Mouse (Mus musculus) MEL (cell line): ENCODE measurements around the gene Kidins220. TPM values are rescaled to one million over a fixed set of nuclear protein-coding genes. Genes with fewer than 3 reads are reported as not detected.
A peak's percentile ranks its signal among the peaks of the same experiment; 100 is the strongest.

ENCODE experiments used
- DNase-seq: peaks from one replicate; pipeline ENCODE4 v3.0.0; 2011; ENCODE audit warnings: low read depth, low spot score
- H3K27ac ChIP-seq: 2 replicates; pipeline ENCODE4 v1.5.1; 2012; ENCODE audit warnings: low read depth, mild to moderate bottlenecking, control low read depth, low read length, moderate library complexity; ENCODE audit not compliant: control insufficient read depth
- H3K27me3 ChIP-seq, 2 experiments: fragments of 150-350 bp in 1 of 2; sonication (generic) in 1 of 2; 2 replicates each; pipeline ENCODE4 v1.6.1; 2012; ENCODE audit warnings: low read length in 2 of 2, mild to moderate bottlenecking in 2 of 2, improper control_type of control experiment in 1 of 2, moderate library complexity in 1 of 2; ENCODE audit not compliant: insufficient read depth in 2 of 2, control insufficient read depth in 1 of 2
- H3K36me3 ChIP-seq, 2 experiments: 2 replicates each; pipeline ENCODE4 v1.6.1; 2012 to 2014; ENCODE audit warnings: low read length in 2 of 2, improper control_type of control experiment in 1 of 2, inconsistent platforms in 1 of 2, mild to moderate bottlenecking in 1 of 2; ENCODE audit not compliant: insufficient read depth in 2 of 2, control insufficient read depth in 1 of 2
- H3K4me1 ChIP-seq, 2 experiments: fragments of 150-350 bp in 1 of 2; sonication (generic) in 1 of 2; 2 replicates each; pipeline ENCODE4 v1.6.1; 2012; ENCODE audit warnings: low read length in 2 of 2, improper control_type of control experiment in 1 of 2, mild to moderate bottlenecking in 1 of 2; ENCODE audit not compliant: insufficient read depth in 2 of 2, control insufficient read depth in 1 of 2
- H3K4me3 ChIP-seq, 2 experiments: fragments of 150-350 bp in 1 of 2; sonication (generic) in 1 of 2; 2 replicates each; pipeline ENCODE4 v1.5.1; 2012; ENCODE audit warnings: low read depth in 2 of 2, low read length in 2 of 2, mild to moderate bottlenecking in 2 of 2, moderate library complexity in 2 of 2, control low read depth in 1 of 2, improper control_type of control experiment in 1 of 2; ENCODE audit not compliant: control insufficient read depth in 1 of 2, insufficient read depth in 1 of 2
- H3K79me2 ChIP-seq: 2 replicates; pipeline ENCODE4 v1.6.1; 2012; ENCODE audit warnings: mild to moderate bottlenecking, low read length, moderate library complexity; ENCODE audit not compliant: control insufficient read depth, poor library complexity, insufficient read depth
- H3K9ac ChIP-seq: 2 replicates; pipeline ENCODE4 v1.6.1; 2012; ENCODE audit warnings: low read depth, mild to moderate bottlenecking, control low read depth, low read length, moderate library complexity; ENCODE audit not compliant: control insufficient read depth, poor library complexity, severe bottlenecking
- H3K9me3 ChIP-seq: fragments of 150-350 bp; sonication (generic); replicated peaks from 2 replicates; pipeline ENCODE4 v1.6.1; 2012; ENCODE audit warnings: mild to moderate bottlenecking, low read length, improper control_type of control experiment, moderate library complexity; ENCODE audit not compliant: insufficient read depth
- BHLHE40 ChIP-seq: IDR thresholded peaks from 2 replicates; pipeline ENCODE4 v1.6.1; 2012; ENCODE audit warnings: low read depth, mild to moderate bottlenecking, inconsistent platforms, low read length, improper control_type of control experiment, borderline replicate concordance
- CHD1 ChIP-seq: IDR thresholded peaks from 2 replicates; pipeline ENCODE4 v1.6.1; 2012; ENCODE audit warnings: low read depth, mild to moderate bottlenecking, inconsistent platforms, low read length, improper control_type of control experiment
- CHD2 ChIP-seq: IDR thresholded peaks from 2 replicates; pipeline ENCODE4 v1.6.1; 2011; ENCODE audit warnings: low read length, improper control_type of control experiment
- CTCF ChIP-seq, 3 experiments: IDR thresholded peaks in 2 of 3; conservative IDR thresholded peaks in 1 of 3; 2 replicates each; pipeline ENCODE4 v1.5.1; 2011 to 2012; ENCODE audit warnings: low read length in 3 of 3, low read depth in 2 of 3, mild to moderate bottlenecking in 2 of 3, improper control_type of control experiment in 1 of 3, inconsistent platforms in 1 of 3, mixed read lengths in 1 of 3, moderate library complexity in 1 of 3; ENCODE audit not compliant: control insufficient read depth in 1 of 3, insufficient read depth in 1 of 3, poor library complexity in 1 of 3, severe bottlenecking in 1 of 3
- ELF1 ChIP-seq: IDR thresholded peaks from 2 replicates; pipeline ENCODE4 v1.6.1; 2014; ENCODE audit warnings: low read depth, mild to moderate bottlenecking, inconsistent platforms, low read length, improper control_type of control experiment, moderate library complexity
- EP300 ChIP-seq, 2 experiments: IDR thresholded peaks; 2 replicates each; pipeline ENCODE4 v1.6.1; 2011; ENCODE audit warnings: improper control_type of control experiment in 2 of 2, low read length in 2 of 2, low read depth in 1 of 2, mild to moderate bottlenecking in 1 of 2
- ETS1 ChIP-seq: IDR thresholded peaks from 2 replicates; pipeline ENCODE4 v1.6.1; 2012; ENCODE audit warnings: low read depth, mild to moderate bottlenecking, inconsistent platforms, low read length, improper control_type of control experiment, moderate library complexity
- GABPA ChIP-seq: IDR thresholded peaks from 2 replicates; pipeline ENCODE4 v1.6.1; 2012; ENCODE audit warnings: low read depth, mild to moderate bottlenecking, inconsistent platforms, low read length, improper control_type of control experiment, moderate library complexity
- HCFC1 ChIP-seq: IDR thresholded peaks from 2 replicates; pipeline ENCODE4 v1.6.1; 2012; ENCODE audit warnings: low read depth, mild to moderate bottlenecking, inconsistent platforms, low read length, improper control_type of control experiment, moderate library complexity
- JUND ChIP-seq: IDR thresholded peaks from 2 replicates; pipeline ENCODE4 v1.6.1; 2011; ENCODE audit warnings: low read depth, mild to moderate bottlenecking, improper control_type of control experiment, low read length
- MAFK ChIP-seq: IDR thresholded peaks from 2 replicates; pipeline ENCODE4 v1.6.1; 2011; ENCODE audit warnings: low read depth, mild to moderate bottlenecking, low read length, improper control_type of control experiment, borderline replicate concordance
- MAZ ChIP-seq: IDR thresholded peaks from 2 replicates; pipeline ENCODE4 v1.6.1; 2012; ENCODE audit warnings: low read depth, mild to moderate bottlenecking, inconsistent platforms, low read length, improper control_type of control experiment
- MEF2A ChIP-seq: IDR thresholded peaks from 2 replicates; pipeline ENCODE4 v1.6.1; 2014; ENCODE audit warnings: low read depth, mild to moderate bottlenecking, inconsistent platforms, low read length, improper control_type of control experiment; ENCODE audit not compliant: poor library complexity, insufficient replicate concordance, severe bottlenecking; ENCODE audit errors: extremely low read depth
- MYB ChIP-seq: IDR thresholded peaks from 2 replicates; pipeline ENCODE4 v1.6.1; 2011; ENCODE audit warnings: mild to moderate bottlenecking, low read depth, low read length, improper control_type of control experiment
- MYC ChIP-seq: IDR thresholded peaks from 2 replicates; pipeline ENCODE4 v1.6.1; 2011; ENCODE audit warnings: low read depth, mild to moderate bottlenecking, low read length, improper control_type of control experiment, moderate library complexity
- NELFE ChIP-seq: IDR thresholded peaks from 2 replicates; pipeline ENCODE4 v1.6.1; 2011; ENCODE audit warnings: low read depth, low read length, improper control_type of control experiment
- NRF1 ChIP-seq: IDR thresholded peaks from 2 replicates; pipeline ENCODE4 v1.6.1; 2014; ENCODE audit warnings: low read depth, mild to moderate bottlenecking, inconsistent platforms, low read length, improper control_type of control experiment, moderate library complexity; ENCODE audit not compliant: poor library complexity, insufficient read depth, severe bottlenecking
- POLR2A ChIP-seq, 2 experiments: IDR thresholded peaks; 2 replicates each; pipeline ENCODE4 v1.6.1; 2011 to 2012; ENCODE audit warnings: low read length in 2 of 2, mild to moderate bottlenecking in 2 of 2, control low read depth in 1 of 2, improper control_type of control experiment in 1 of 2, low read depth in 1 of 2, moderate library complexity in 1 of 2; ENCODE audit not compliant: control insufficient read depth in 1 of 2, insufficient read depth in 1 of 2, poor library complexity in 1 of 2
- POLR2AphosphoS2 ChIP-seq: IDR thresholded peaks from 2 replicates; pipeline ENCODE4 v1.6.1; 2011; ENCODE audit warnings: low read length, improper control_type of control experiment
- POLR2AphosphoS5 ChIP-seq: IDR thresholded peaks from 2 replicates; pipeline ENCODE4 v1.6.1; 2012; ENCODE audit warnings: low read depth, borderline replicate concordance, mild to moderate bottlenecking, inconsistent platforms, low read length, moderate library complexity, mixed read lengths
- RAD21 ChIP-seq: IDR thresholded peaks from 2 replicates; pipeline ENCODE4 v1.6.1; 2011; ENCODE audit warnings: mild to moderate bottlenecking, low read depth, low read length, improper control_type of control experiment
- RCOR1 ChIP-seq: IDR thresholded peaks from 2 replicates; pipeline ENCODE4 v1.6.1; 2012; ENCODE audit warnings: low read depth, mild to moderate bottlenecking, inconsistent platforms, low read length, improper control_type of control experiment
- SMC3 ChIP-seq: IDR thresholded peaks from 2 replicates; pipeline ENCODE4 v1.6.1; 2011; ENCODE audit warnings: low read depth, low read length, improper control_type of control experiment
- TAL1 ChIP-seq: IDR thresholded peaks from 2 replicates; pipeline ENCODE4 v1.6.1; 2012; ENCODE audit warnings: mild to moderate bottlenecking, inconsistent platforms, low read length, moderate library complexity, mixed read lengths
- TCF12 ChIP-seq: IDR thresholded peaks from 2 replicates; pipeline ENCODE4 v1.6.1; 2014; ENCODE audit warnings: low read depth, mild to moderate bottlenecking, inconsistent platforms, low read length, improper control_type of control experiment, moderate library complexity
- UBTF ChIP-seq: IDR thresholded peaks from 2 replicates; pipeline ENCODE4 v1.6.1; 2012; ENCODE audit warnings: low read depth, mild to moderate bottlenecking, inconsistent platforms, low read length, improper control_type of control experiment, moderate library complexity, borderline replicate concordance; ENCODE audit not compliant: insufficient read depth
- USF1 ChIP-seq: IDR thresholded peaks from 2 replicates; pipeline ENCODE4 v1.6.1; 2014; ENCODE audit warnings: low read depth, mild to moderate bottlenecking, inconsistent platforms, low read length, improper control_type of control experiment, moderate library complexity
- ZC3H11A ChIP-seq: IDR thresholded peaks from 2 replicates; pipeline ENCODE4 v1.6.1; 2012; ENCODE audit warnings: low read depth, mild to moderate bottlenecking, inconsistent platforms, low read length, improper control_type of control experiment
- ZMIZ1 ChIP-seq: IDR thresholded peaks from 2 replicates; pipeline ENCODE4 v1.6.1; 2012; ENCODE audit warnings: low read depth, mild to moderate bottlenecking, inconsistent platforms, low read length, improper control_type of control experiment, moderate library complexity
- polyA plus RNA-seq, 2 experiments: library from polyadenylated mRNA; stranded (reverse) in 1 of 2; unstranded in 1 of 2; fragments of >175 nt in 1 of 2; fragments of >200 nt in 1 of 2; gene quantifications; 2 replicates each; pipeline versions ENCODE4 v1.2.1 to v1.2.4; 2012; ENCODE audit warnings: low replicate concordance in 2 of 2, low read depth in 1 of 2; ENCODE audit not compliant: insufficient read length in 2 of 2, insufficient read depth in 1 of 2, missing spikeins in 1 of 2
- total RNA-seq: library from RNA; depleted of rRNA; stranded (reverse); fragments of 300-350 nt; gene quantifications from 2 replicates; pipeline ENCODE4 v1.2.3, GENCODE M21; 2012

Gene Kidins220
- total and polyA plus RNA-seq, 3 experiments, result 26.2 to 124 (median 29.2) TPM

DNA sequence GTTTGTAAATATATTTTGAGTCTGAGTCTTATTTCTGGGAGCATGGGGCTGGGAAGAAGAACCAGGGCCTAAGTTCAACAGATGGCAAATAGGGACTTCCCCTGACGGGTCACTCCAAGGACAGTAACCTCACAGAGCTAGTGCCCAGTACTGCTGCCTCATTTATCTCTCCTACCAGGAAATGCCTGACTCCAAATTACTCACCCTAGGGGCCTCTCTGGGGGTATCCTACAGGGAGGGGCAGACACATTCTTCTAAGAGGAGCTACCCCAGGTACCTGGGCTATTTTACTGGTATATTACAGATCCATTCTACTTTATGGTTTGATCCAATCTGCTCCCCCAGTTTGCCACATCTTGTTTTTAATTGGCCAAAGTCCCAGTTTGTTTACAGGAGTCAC, 114.7 kb downstream of the Kidins220 start:
- Histone ChIP-seq H3K4me1 (no peaks in the 10 kb centered on the region), H3K27ac (no peak overlapping the region), H3K79me2 (peaks cover under 1% of the 10 kb centered on the region; the same call in 1 of the 2 replicates), H3K9ac (no peak overlapping the region), H3K9me3 (no peaks in the 10 kb centered on the region), H3K36me3 (no peaks in the 10 kb centered on the region), H3K4me3 (no peak overlapping the region), H3K27me3 (no peaks in the 10 kb centered on the region)
- no peak for DNase-seq
- TF ChIP-seq MAZ, result no peak
- no peak for TF ChIP-seq NELFE
- TF ChIP-seq POLR2A (IDR thresholded peaks at IDR 0.05; ENCODE audit: control insufficient read depth in 1 of 2, insufficient read depth in 1 of 2, low read depth in 1 of 2, low read length in 2 of 2, poor library complexity in 1 of 2), result no peak
- TF ChIP-seq EP300 (IDR thresholded peaks at IDR 0.05; ENCODE audit: low read depth in 1 of 2, low read length in 2 of 2), result no peak
- no peak for TF ChIP-seq MAFK
- no peak for TF ChIP-seq USF1
- TF ChIP-seq CTCF (IDR thresholded peaks at IDR 0.05 in 2 of 3, conservative IDR thresholded peaks at IDR 0.05 in 1 of 3; ENCODE audit: control insufficient read depth in 1 of 3, insufficient read depth in 1 of 3, low read depth in 2 of 3, low read length in 3 of 3, poor library complexity in 1 of 3, severe bottlenecking in 1 of 3), result no peak
- no peak for TF ChIP-seq TAL1
- no peak for TF ChIP-seq CHD1
- no peak for TF ChIP-seq GABPA
- no peak for TF ChIP-seq RAD21

DNA sequence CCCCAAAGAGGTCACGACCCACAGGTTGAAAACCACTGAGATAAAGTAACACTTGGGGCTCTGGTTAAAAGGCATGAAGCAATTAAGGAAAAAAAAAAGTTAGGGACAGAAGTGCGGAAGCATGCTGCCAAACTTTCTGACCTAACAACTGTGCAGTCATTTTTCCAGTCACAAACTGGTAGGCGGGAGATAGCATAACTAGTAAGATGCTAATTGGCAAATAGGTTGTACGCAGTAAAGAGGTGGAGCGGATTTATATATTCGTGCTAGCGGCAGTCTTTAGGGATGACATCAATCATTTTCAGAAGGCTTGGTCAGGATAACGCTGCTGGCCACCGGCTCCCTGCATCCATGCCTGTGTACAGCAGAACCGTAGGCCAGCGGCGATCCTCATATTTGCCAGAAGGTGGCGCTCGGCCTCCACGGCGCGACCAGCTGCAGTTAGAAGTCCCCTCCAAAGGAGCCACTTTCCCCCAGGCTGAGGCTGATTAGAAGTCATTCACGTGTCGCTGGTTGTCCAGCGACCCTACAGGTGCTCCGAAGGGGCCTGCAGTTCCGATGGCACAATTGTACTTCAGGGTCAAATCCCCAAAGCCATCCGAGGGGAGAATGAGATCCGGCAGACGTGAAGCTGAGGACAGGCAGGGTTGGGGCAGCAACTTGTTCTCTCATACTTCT, 117.4 kb downstream of the Kidins220 start:
- H3K27me3 ChIP-seq, result no peaks in the 10 kb centered on the region
- H3K27ac ChIP-seq, result no peak overlapping the region
- TF ChIP-seq RCOR1 (no peak), RAD21 (peak; percentile 95), ZC3H11A (peak; percentile 90), TCF12 (no peak), ETS1 (no peak), NRF1 (no peak), ELF1 (no peak), HCFC1 (no peak), TAL1 (no peak), ZMIZ1 (no peak), CHD2 (no peak), MEF2A (no peak), CTCF (IDR thresholded peaks at IDR 0.05 in 2 of 3, conservative IDR thresholded peaks at IDR 0.05 in 1 of 3; ENCODE audit: control insufficient read depth in 1 of 3, insufficient read depth in 1 of 3, low read depth in 2 of 3, low read length in 3 of 3, poor library complexity in 1 of 3, severe bottlenecking in 1 of 3) (peak; percentile 90 to 97 (median 95)), JUND (no peak), MYB (no peak), BHLHE40 (no peak; the same call in 1 of the 2 replicates), POLR2AphosphoS5 (no peak), SMC3 (peak; percentile 92), POLR2A (IDR thresholded peaks at IDR 0.05; ENCODE audit: control insufficient read depth in 1 of 2, insufficient read depth in 1 of 2, low read depth in 1 of 2, low read length in 2 of 2, poor library complexity in 1 of 2) (no peak), POLR2AphosphoS2 (no peak), UBTF (no peak), MYC (no peak), NELFE (no peak)

More for the DNA sequence above, 117.4 kb downstream of the Kidins220 start:
- Histone ChIP-seq H3K4me1 (no peaks in the 10 kb centered on the region; a peak in 1 of 4 replicates), H3K9me3 (no peaks in the 10 kb centered on the region), H3K4me3 (peak overlapping the region in 1 of 2 experiments; percentile 53; a peak in 2 of 4 replicates), H3K36me3 (no peaks in the 10 kb centered on the region), H3K79me2 (peaks cover 12% of the 10 kb centered on the region), H3K9ac (peak overlapping the region; percentile 61)
- peak; percentile 85 for DNase-seq
